Mouse (Mus musculus): Measurements from ENCODE around the gene Git2. TPM values are rescaled to one million over a fixed set of nuclear protein-coding genes. Genes with fewer than 3 reads are reported as not detected.

Gene Git2
- polyA plus RNA-seq, 1 experiment from 2014 or later, result 30.7 TPM

GRCm38 (mm10) chr5:114773211-114773710 is 2.1 kb downstream of the Git2 start:
- WGBS, result under 1% methylated on average over 52 of the region's 52 CpGs
- Histone ChIP-seq H3K9ac (peak overlapping the region; percentile 92), H3K27me3 (replicated peaks) (no peaks in the 10 kb centered on the region), H3K4me1 (replicated peaks) (peaks cover 6% of the 10 kb centered on the region; the same call in 1 of the 2 replicates), H3K9me3 (no peaks in the 10 kb centered on the region), H3K27ac (peak overlapping the region; percentile 91), H3K4me2 (replicated peaks) (peak overlapping the region; percentile 84), H3K4me3 (replicated peaks) (peak overlapping the region; percentile 99), H3K36me3 (no peaks in the 10 kb centered on the region)
- peak; percentile 90 for ATAC-seq

GRCm38 (mm10) chr5:114772456-114773203 is 2.7 kb downstream of the Git2 start:
- ATAC-seq, result peak; percentile 68
- H3K36me3 ChIP-seq, result no peaks in the 10 kb centered on the region
- no peaks in the 10 kb centered on the region for H3K9me3 ChIP-seq
- H3K4me2 ChIP-seq (replicated peaks), result peak overlapping the region; percentile 84
- peaks cover 6% of the 10 kb centered on the region; the same call in 1 of the 2 replicates for H3K4me1 ChIP-seq (replicated peaks)
- peak overlapping the region; percentile 99 for H3K4me3 ChIP-seq (replicated peaks)
- H3K27ac ChIP-seq, result peak overlapping the region; percentile 83
- 3% methylated on average over 29 of the region's 57 CpGs for WGBS
- no peaks in the 10 kb centered on the region for H3K27me3 ChIP-seq (replicated peaks)
- H3K9ac ChIP-seq, result peak overlapping the region; percentile 92

GRCm38 (mm10) chr5:114771796-114772195 is 3.5 kb downstream of the Git2 start:
- H3K4me2 ChIP-seq (replicated peaks), result peak overlapping the region; percentile 84
- H3K4me3 ChIP-seq (replicated peaks), result peak overlapping the region; percentile 99; the same call in 1 of the 2 replicates
- H3K36me3 ChIP-seq, result no peaks in the 10 kb centered on the region
- no peak overlapping the region for H3K9ac ChIP-seq
- no peak overlapping the region for H3K27ac ChIP-seq
- no peaks in the 10 kb centered on the region for H3K27me3 ChIP-seq (replicated peaks)
- ATAC-seq, result no peak
- H3K9me3 ChIP-seq, result no peaks in the 10 kb centered on the region
- 70% methylated on average over 8 of the region's 8 CpGs for WGBS
- H3K4me1 ChIP-seq (replicated peaks), result peaks cover 6% of the 10 kb centered on the region; the same call in 1 of the 2 replicates

GRCm38 (mm10) chr5:114769786-114770185 is 5.5 kb downstream of the Git2 start:
- no peak for ATAC-seq
- peaks cover 3% of the 10 kb centered on the region; the same call in 1 of the 2 replicates for H3K4me1 ChIP-seq (replicated peaks)
- WGBS, result 89% methylated on average over 8 of the region's 8 CpGs
- H3K9me3 ChIP-seq, result no peaks in the 10 kb centered on the region
- H3K4me3 ChIP-seq (replicated peaks), result no peak overlapping the region
- no peak overlapping the region for H3K27ac ChIP-seq
- no peak overlapping the region for H3K4me2 ChIP-seq (replicated peaks)
- H3K36me3 ChIP-seq, result 0 out of 2 replicates have a peak, but pooled peaks cover 2% of the 10 kb centered on the region
- H3K27me3 ChIP-seq (replicated peaks), result no peaks in the 10 kb centered on the region
- no peak overlapping the region for H3K9ac ChIP-seq

GRCm38 (mm10) chr5:114767185-114767584 is 8.1 kb downstream of the Git2 start:
- H3K27ac ChIP-seq, result no peak overlapping the region
- H3K4me3 ChIP-seq (replicated peaks), result no peak overlapping the region
- H3K9me3 ChIP-seq, result no peaks in the 10 kb centered on the region
- 95% methylated on average over 7 of the region's 7 CpGs for WGBS
- no peaks in the 10 kb centered on the region; the same call in 1 of the 2 replicates for H3K4me1 ChIP-seq (replicated peaks)
- no peak overlapping the region for H3K9ac ChIP-seq
- H3K36me3 ChIP-seq, result peaks cover 10% of the 10 kb centered on the region; the same call in 1 of the 2 replicates
- ATAC-seq, result no peak
- H3K4me2 ChIP-seq (replicated peaks), result no peak overlapping the region
- H3K27me3 ChIP-seq (replicated peaks), result no peaks in the 10 kb centered on the region

GRCm38 (mm10) chr5:114766686-114767085 is 8.6 kb downstream of the Git2 start:
- no peaks in the 10 kb centered on the region for H3K27me3 ChIP-seq (replicated peaks)
- 95% methylated on average over 8 of the region's 8 CpGs for WGBS
- no peak for ATAC-seq
- peaks cover 11% of the 10 kb centered on the region; the same call in 1 of the 2 replicates for H3K36me3 ChIP-seq
- H3K4me2 ChIP-seq (replicated peaks), result no peak overlapping the region
- no peaks in the 10 kb centered on the region for H3K4me1 ChIP-seq (replicated peaks)
- H3K4me3 ChIP-seq (replicated peaks), result no peak overlapping the region
- no peak overlapping the region for H3K9ac ChIP-seq
- H3K27ac ChIP-seq, result no peak overlapping the region
- H3K9me3 ChIP-seq, result no peaks in the 10 kb centered on the region

GRCm38 (mm10) chr5:114764812-114765735 is 10.2 kb downstream of the Git2 start:
- ATAC-seq, result no peak
- Histone ChIP-seq H3K4me2 (replicated peaks) (no peak overlapping the region), H3K9me3 (no peaks in the 10 kb centered on the region), H3K4me1 (replicated peaks) (no peaks in the 10 kb centered on the region), H3K27ac (no peak overlapping the region), H3K36me3 (peaks cover 20% of the 10 kb centered on the region), H3K4me3 (replicated peaks) (no peak overlapping the region), H3K9ac (no peak overlapping the region), H3K27me3 (replicated peaks) (no peaks in the 10 kb centered on the region)
- 88% methylated on average over 18 of the region's 18 CpGs for WGBS

- 88% methylated on average over 8 of the region's 8 CpGs for WGBS
- no peaks in the 10 kb centered on the region for H3K27me3 ChIP-seq (replicated peaks)
- no peak for ATAC-seq
- no peak overlapping the region for H3K4me3 ChIP-seq (replicated peaks)
- no peaks in the 10 kb centered on the region for H3K9me3 ChIP-seq
- no peak overlapping the region for H3K4me2 ChIP-seq (replicated peaks)
- H3K4me1 ChIP-seq (replicated peaks), result no peaks in the 10 kb centered on the region
- no peak overlapping the region for H3K9ac ChIP-seq
- H3K36me3 ChIP-seq, result peaks cover 20% of the 10 kb centered on the region
- no peak overlapping the region for H3K27ac ChIP-seq
These were observed 13.3 kb downstream of the Git2 start for GRCm38 (mm10) chr5:114761980-114762379.

- Histone ChIP-seq H3K9ac (no peak overlapping the region), H3K36me3 (peaks cover 28% of the 10 kb centered on the region), H3K27me3 (replicated peaks) (no peaks in the 10 kb centered on the region), H3K4me1 (replicated peaks) (no peaks in the 10 kb centered on the region), H3K9me3 (no peaks in the 10 kb centered on the region), H3K4me3 (replicated peaks) (no peak overlapping the region), H3K27ac (no peak overlapping the region), H3K4me2 (replicated peaks) (no peak overlapping the region)
- WGBS, result 88% methylated on average over 5 of the region's 5 CpGs
- no peak for ATAC-seq
These were observed 15.7 kb downstream of the Git2 start for GRCm38 (mm10) chr5:114759536-114760090.

- no peak overlapping the region for H3K4me2 ChIP-seq (replicated peaks)
- no peak overlapping the region for H3K9ac ChIP-seq
- H3K4me3 ChIP-seq (replicated peaks), result no peak overlapping the region
- H3K27ac ChIP-seq, result no peak overlapping the region
- no peaks in the 10 kb centered on the region for H3K9me3 ChIP-seq
- peaks cover 31% of the 10 kb centered on the region for H3K36me3 ChIP-seq
- WGBS, result 86% methylated on average over 12 of the region's 12 CpGs
- no peaks in the 10 kb centered on the region for H3K27me3 ChIP-seq (replicated peaks)
- no peaks in the 10 kb centered on the region for H3K4me1 ChIP-seq (replicated peaks)
- no peak for ATAC-seq
These were observed 21.9 kb downstream of the Git2 start for GRCm38 (mm10) chr5:114753384-114753783.

- H3K4me1 ChIP-seq (replicated peaks), result no peaks in the 10 kb centered on the region
- 93% methylated on average over 10 of the region's 10 CpGs for WGBS
- H3K27me3 ChIP-seq (replicated peaks), result no peaks in the 10 kb centered on the region
- H3K9me3 ChIP-seq, result no peaks in the 10 kb centered on the region
- H3K4me3 ChIP-seq (replicated peaks), result no peak overlapping the region
- H3K4me2 ChIP-seq (replicated peaks), result no peak overlapping the region
- H3K27ac ChIP-seq, result no peak overlapping the region
- no peak overlapping the region for H3K9ac ChIP-seq
- peaks cover 36% of the 10 kb centered on the region for H3K36me3 ChIP-seq
- no peak for ATAC-seq
These were observed 22.9 kb downstream of the Git2 start for GRCm38 (mm10) chr5:114752397-114752796.

- ATAC-seq, result no peak
- WGBS, result 88% methylated on average over 10 of the region's 10 CpGs
- Histone ChIP-seq H3K36me3 (peaks cover 34% of the 10 kb centered on the region), H3K27ac (no peak overlapping the region), H3K9me3 (no peaks in the 10 kb centered on the region), H3K9ac (no peak overlapping the region), H3K4me2 (replicated peaks) (no peak overlapping the region), H3K4me3 (replicated peaks) (no peak overlapping the region), H3K27me3 (replicated peaks) (no peaks in the 10 kb centered on the region), H3K4me1 (replicated peaks) (no peaks in the 10 kb centered on the region)
These were observed 25.0 kb downstream of the Git2 start for GRCm38 (mm10) chr5:114750325-114750724.

All from intestine, embryonic 15.5 days (tissue).